Mouse (Mus musculus): Measurements from ENCODE around the gene Fance.
A peak's percentile ranks its signal among the peaks of the same experiment; 100 is the strongest.

DNA sequence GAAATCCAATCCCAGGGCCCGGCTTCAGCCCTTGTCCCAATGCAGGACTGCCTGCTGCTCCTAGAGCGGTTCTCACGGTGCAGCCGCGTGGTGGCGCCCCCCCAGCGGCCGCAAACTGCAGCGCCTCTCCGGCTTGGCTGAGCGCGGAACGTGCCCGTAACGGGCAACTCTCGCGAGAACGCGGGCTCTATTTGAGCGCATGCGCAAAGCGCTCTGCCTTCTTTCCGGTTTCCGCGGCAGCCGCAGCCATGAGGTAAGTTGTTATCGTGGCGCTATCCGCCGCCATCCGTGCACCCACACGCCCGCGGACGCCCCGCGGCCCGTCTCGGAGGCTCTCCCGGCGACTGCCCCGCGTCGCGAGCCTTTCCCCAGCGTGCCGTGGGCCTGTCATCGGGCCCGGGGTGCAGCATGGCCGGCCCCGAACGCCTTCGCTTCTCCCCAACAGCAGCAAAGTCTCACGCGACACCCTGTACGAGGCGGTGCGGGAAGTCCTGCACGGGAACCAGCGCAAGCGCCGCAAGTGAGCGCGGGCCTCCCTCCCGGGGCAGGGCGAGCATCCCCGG, 15.1 kb downstream of the Fance start, which contains the start of gene Rpl10a:
- TF ChIP-seq POLR2A (IDR thresholded peaks at IDR 0.05; ENCODE audit: low read depth, low read length) (peak; percentile 96), CTCF (conservative IDR thresholded peaks at IDR 0.05; ENCODE audit: insufficient read depth, insufficient read length, low read depth, low read length) (peak; percentile 71)

Measured in kidney, adult 2 months (tissue).